Mouse (Mus musculus): Measurements from ENCODE around the gene Spib. TPM values are rescaled to one million over a fixed set of nuclear protein-coding genes. Genes with fewer than 3 reads are reported as not detected.

Gene Spib
- polyA plus RNA-seq, 1 experiment from 2014 or later = not detected

Small RNA genes lying within 50 kb of the gene (microRNA-seq; reads per million reads assigned to microRNA genes)
- not detected for gene Mir7053

Other genes starting within 250 kb of the Spib start
- gene Clec11a, start 225.2 kb downstream of the Spib start, polyA plus RNA-seq (2015; fragmentation: Nextera tagmentation; extraction: Ambion mirVana) = 4.8 and 5.5 TPM in 2 replicates
- 38.1 and 47.6 TPM in 2 replicates for gene Shank1, start 221.8 kb downstream of the Spib start, polyA plus RNA-seq (2015; fragmentation: Nextera tagmentation; extraction: Ambion mirVana)
- gene Syt3, start 148.0 kb downstream of the Spib start, polyA plus RNA-seq (2015; fragmentation: Nextera tagmentation; extraction: Ambion mirVana) = 67.0 and 75.4 TPM in 2 replicates
- gene 1700008O03Rik, start 146.3 kb downstream of the Spib start, polyA plus RNA-seq (2015; fragmentation: Nextera tagmentation; extraction: Ambion mirVana) = 2.5 and 3.4 TPM in 2 replicates
- 11.0 and 14.9 TPM in 2 replicates for gene Lrrc4b, start 103.1 kb downstream of the Spib start, polyA plus RNA-seq (2015; fragmentation: Nextera tagmentation; extraction: Ambion mirVana)
- 2.2 and 4.2 TPM in 2 replicates for gene Aspdh, start 66.7 kb downstream of the Spib start, polyA plus RNA-seq (2015; fragmentation: Nextera tagmentation; extraction: Ambion mirVana)
- 45.2 and 51.0 TPM in 2 replicates for gene Josd2, start 64.1 kb downstream of the Spib start, polyA plus RNA-seq (2015; fragmentation: Nextera tagmentation; extraction: Ambion mirVana)
- 144 and 157 TPM in 2 replicates for gene Emc10, start 35.5 kb downstream of the Spib start, polyA plus RNA-seq (2015; fragmentation: Nextera tagmentation; extraction: Ambion mirVana)
- gene Fam71e1, start 35.5 kb downstream of the Spib start, polyA plus RNA-seq (2015; fragmentation: Nextera tagmentation; extraction: Ambion mirVana) = 22.6 and 23.2 TPM in 2 replicates
- gene Mybpc2, start 7.4 kb downstream of the Spib start, polyA plus RNA-seq (2015; fragmentation: Nextera tagmentation; extraction: Ambion mirVana) = 0.14 and 0.36 TPM in 2 replicates
- 18.8 and 38.9 TPM in 2 replicates for gene Pold1, start 16.8 kb upstream of the Spib start, polyA plus RNA-seq (2015; fragmentation: Nextera tagmentation; extraction: Ambion mirVana)
- gene Nr1h2, start 21.9 kb upstream of the Spib start, polyA plus RNA-seq (2015; fragmentation: Nextera tagmentation; extraction: Ambion mirVana) = 54.0 and 62.0 TPM in 2 replicates
- gene Napsa, start 40.3 kb upstream of the Spib start, polyA plus RNA-seq (2015; fragmentation: Nextera tagmentation; extraction: Ambion mirVana) = 1.1 and 4.9 TPM in 2 replicates
- gene Kcnc3, start 58.6 kb upstream of the Spib start, polyA plus RNA-seq (2015; fragmentation: Nextera tagmentation; extraction: Ambion mirVana) = 7.2 and 8.0 TPM in 2 replicates
- gene Myh14, start 138.8 kb upstream of the Spib start, polyA plus RNA-seq (2015; fragmentation: Nextera tagmentation; extraction: Ambion mirVana) = 4.8 and 6.0 TPM in 2 replicates
- not detected in 2 replicates for gene Izumo2, start 176.7 kb upstream of the Spib start, polyA plus RNA-seq (2015; fragmentation: Nextera tagmentation; extraction: Ambion mirVana)
- gene Vrk3, start 216.3 kb upstream of the Spib start, polyA plus RNA-seq (2015; fragmentation: Nextera tagmentation; extraction: Ambion mirVana) = 28.9 and 29.7 TPM in 2 replicates
- 1.1 and 1.4 TPM in 2 replicates for gene Zfp473, start 219.0 kb upstream of the Spib start, polyA plus RNA-seq (2015; fragmentation: Nextera tagmentation; extraction: Ambion mirVana)